Mouse (Mus musculus): ENCODE data around the gene Inpp5k.

- TF ChIP-seq CTCF (IDR thresholded peaks at IDR 0.05; ENCODE audit: borderline replicate concordance, insufficient read depth, low read length) (no peak), POLR2A (IDR thresholded peaks at IDR 0.05; ENCODE audit: low read depth, low read length) (no peak)
These were observed 34.0 kb upstream of the Inpp5k start for GRCm38 (mm10) chr11:75596726-75597255.
